Mouse (Mus musculus) bone marrow, adult 2 months (tissue): ENCODE data around the gene Csnk1e.

Experiments
- CTCF ChIP-seq: fragments of 200-500 bp; IDR thresholded peaks from 2 replicates; pipeline ENCODE4 v1.5.1; 2011; ENCODE audit warnings: low read length, control low read depth; ENCODE audit not compliant: control insufficient read depth, insufficient read depth
- POLR2A ChIP-seq: fragments of 200-500 bp; IDR thresholded peaks from 2 replicates; pipeline ENCODE4 v1.6.1; 2011; ENCODE audit warnings: low read depth, mild to moderate bottlenecking, control low read depth, low read length, borderline replicate concordance; ENCODE audit not compliant: control insufficient read depth

DNA sequence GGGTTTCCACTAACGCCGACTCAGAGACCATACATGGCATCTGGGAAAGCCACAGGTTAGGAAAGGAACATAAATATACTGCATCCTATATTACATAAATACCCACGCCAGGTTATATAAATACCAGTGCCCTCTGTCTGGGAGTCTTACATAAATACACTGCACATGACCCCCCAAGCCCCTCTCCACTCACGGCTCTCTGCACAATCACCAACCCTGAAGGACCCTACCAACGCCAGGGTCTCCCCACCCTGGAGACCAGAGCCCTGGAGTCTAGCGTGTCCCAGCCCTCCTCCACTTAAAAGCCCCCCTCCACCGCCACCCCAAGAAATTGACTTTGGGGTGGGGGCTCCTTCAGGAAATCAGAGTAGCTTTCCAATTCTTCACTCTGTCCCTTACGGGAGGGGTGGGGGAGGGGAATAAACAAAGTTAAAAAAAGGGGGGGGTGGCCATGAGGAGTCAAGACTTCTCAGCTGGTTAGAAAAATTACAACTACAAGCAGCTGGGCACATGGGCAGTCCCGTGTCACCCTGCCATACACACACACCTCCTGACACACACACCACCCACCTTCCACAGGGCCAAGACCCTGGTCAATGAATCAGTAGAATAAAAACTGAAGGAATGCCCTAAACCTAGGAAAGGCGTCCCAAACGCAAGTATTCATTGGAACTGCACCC, 14.6 kb downstream of the Csnk1e start:
- TF ChIP-seq CTCF (no peak), POLR2A (no peak)
